Mouse (Mus musculus) CD4-positive, CD25-positive, alpha-beta regulatory T cell, adult 2 months (primary cell): ENCODE measurements at regions not wholly inside any gene's neighbourhood (a gene's known extent, or its start where the extent isn't known, plus 50 kb on each side); places are given as distances from the start of the nearest gene placed in this dataset.

Source experiments
- DNase-seq: peaks from one replicate; pipeline ENCODE4 v3.0.0-alpha.2; 2012; ENCODE audit warnings: low read depth, low spot score

GRCm38 (mm10) chr1:142605224-142605623 is 1035.2 kb upstream of the B3galt2 start:
- no peak for DNase-seq

- DNase-seq = no peak
Observed at GRCm38 (mm10) chr1:142606082-142606481, 1034.4 kb upstream of the B3galt2 start.

- no peak for DNase-seq
Observed at GRCm38 (mm10) chr1:142621464-142621863, 1019.0 kb upstream of the B3galt2 start.

DNA sequence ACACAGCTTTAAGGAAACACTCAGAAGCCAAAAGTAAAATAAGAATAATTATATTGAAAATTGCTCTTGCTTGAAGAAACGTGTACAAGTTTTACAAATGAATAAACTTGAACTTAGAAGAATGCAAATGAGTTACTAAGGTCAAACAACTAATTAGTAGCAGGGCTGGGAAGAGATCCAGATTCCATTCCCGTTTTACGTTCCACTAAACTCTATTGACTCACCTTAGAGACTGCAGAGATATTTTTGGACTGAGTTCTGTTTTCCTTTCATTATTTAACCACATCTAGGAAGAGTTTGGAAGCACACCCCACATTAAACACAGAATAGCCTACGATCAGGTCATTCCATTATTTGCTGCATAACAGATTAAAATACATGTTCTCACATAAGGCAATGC is 1016.2 kb upstream of the B3galt2 start:
- DNase-seq = no peak

- no peak for DNase-seq
Observed at GRCm38 (mm10) chr1:142655289-142655688, 985.2 kb upstream of the B3galt2 start.

GRCm38 (mm10) chr1:142665262-142665661 is 975.2 kb upstream of the B3galt2 start:
- no peak for DNase-seq

DNA sequence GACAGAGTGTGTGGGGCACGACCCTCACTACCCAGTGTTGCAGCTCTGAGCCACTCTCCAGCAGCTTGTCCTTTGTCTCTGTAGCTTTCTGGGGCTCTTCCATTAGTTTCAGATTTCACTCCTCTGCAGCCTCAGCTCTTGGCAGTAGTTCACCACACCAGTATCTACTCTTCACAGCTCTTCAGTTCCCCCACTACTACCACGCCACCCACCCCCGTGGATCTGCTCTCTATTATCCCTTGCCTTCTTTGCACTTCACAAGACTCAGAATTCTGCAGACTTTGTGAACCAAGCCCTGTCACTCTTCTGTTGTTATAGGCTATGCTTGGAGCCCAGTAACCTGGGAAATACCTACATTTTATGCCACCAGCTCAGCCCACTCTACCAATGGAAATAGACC is 960.5 kb upstream of the B3galt2 start:
- DNase-seq = no peak

- DNase-seq = no peak
Observed at GRCm38 (mm10) chr1:142688828-142689227, 951.6 kb upstream of the B3galt2 start.

- no peak for DNase-seq
Observed at GRCm38 (mm10) chr1:142695179-142695578, 945.3 kb upstream of the B3galt2 start.

DNA sequence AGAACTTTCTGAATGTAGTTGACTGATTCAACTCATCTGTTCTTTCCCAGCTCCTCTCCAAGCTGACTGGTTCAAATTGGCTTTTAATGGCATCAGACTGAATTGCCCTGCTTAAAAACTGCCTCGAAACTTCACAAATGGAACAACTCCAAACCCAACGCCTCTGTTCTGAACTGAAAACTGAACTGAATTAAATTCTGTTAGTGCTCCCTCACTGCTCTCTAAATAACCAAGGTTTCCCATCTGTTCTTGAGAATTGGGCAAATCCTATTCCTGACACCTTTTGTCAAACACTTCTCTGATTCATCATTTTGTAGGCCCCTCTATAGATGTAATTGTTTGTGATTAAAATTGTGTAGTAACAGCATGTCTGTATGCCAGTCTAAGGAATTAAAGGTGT is 932.2 kb upstream of the B3galt2 start:
- no peak for DNase-seq

DNA sequence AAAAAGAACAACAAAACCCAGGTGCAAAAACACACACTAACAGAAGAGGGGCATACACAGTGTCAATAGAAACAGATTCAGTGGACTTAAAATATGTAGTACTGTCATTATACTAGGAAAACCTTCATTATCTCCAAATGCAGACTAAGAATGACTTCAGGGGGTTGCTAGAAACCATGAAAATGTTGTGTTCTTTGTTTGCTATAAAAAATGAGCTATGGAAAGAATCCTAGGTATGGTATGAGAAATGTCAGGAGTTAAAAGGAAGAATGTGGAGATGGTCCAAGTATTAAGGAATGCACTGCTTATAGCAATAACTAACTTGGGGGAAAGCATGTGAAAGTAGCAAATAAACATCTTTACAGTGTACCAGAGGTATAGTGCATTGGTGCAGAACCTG is 910.2 kb upstream of the B3galt2 start:
- no peak for DNase-seq

DNA sequence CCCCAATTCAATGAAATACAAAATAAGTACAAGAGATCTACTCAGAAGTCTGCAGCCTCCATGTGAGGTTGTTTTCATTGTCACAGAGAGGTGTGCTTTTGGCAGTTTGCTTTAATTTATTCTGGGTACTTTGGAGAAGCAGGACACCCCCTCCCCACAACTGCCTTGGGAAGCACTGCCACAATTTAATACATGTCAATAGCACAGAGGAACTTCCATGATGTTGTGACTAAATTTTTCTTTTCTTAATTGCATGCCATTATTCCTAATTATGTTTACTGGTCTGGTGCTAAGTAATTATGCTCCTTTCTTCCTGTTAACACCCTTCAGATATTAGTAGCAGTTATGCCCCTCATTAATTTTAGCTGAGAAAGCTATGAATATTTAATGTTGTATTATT is 906.4 kb upstream of the B3galt2 start:
- no peak for DNase-seq

GRCm38 (mm10) chr1:142738376-142738775 is 902.1 kb upstream of the B3galt2 start:
- no peak for DNase-seq

DNA sequence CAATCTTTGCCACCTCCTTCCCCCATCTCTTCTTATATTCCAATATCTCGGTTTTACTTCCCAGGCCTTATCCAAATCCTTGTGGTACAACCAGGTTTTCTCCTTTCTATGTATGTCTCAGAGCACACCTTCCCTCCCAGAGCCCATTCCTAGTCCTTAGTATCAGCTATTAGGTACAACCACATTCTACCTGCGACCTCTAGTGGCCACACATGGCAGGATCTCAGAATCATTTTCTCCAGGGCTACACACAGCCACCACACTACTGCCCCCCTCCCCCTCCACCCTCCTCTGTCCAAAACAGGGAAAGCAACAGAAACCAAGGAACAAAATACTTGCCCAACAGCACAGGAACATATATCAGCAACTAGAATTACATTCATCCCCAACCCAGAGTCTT is 898.2 kb upstream of the B3galt2 start:
- peak; percentile 22 for DNase-seq

DNA sequence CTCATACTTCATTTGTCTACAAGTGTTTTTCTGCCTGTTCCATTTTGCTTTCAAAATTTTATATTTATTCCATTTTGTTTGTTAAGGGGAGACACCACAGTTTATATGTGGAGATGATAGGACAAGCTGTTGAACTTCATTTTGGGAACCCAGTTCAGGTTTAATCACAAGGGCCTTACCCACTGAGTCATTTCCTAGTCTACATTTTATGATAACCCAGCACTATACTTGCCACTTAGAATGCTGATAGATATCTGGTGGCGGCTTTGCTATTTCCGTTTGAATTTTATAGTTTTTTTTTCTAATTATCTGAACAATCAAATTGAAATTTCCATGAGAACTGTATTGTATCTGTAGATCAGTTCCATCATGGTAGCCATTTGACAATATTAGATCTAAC is 869.5 kb upstream of the B3galt2 start:
- DNase-seq = no peak
